Mouse (Mus musculus): ENCODE data around the gene Rictor.

DNA sequence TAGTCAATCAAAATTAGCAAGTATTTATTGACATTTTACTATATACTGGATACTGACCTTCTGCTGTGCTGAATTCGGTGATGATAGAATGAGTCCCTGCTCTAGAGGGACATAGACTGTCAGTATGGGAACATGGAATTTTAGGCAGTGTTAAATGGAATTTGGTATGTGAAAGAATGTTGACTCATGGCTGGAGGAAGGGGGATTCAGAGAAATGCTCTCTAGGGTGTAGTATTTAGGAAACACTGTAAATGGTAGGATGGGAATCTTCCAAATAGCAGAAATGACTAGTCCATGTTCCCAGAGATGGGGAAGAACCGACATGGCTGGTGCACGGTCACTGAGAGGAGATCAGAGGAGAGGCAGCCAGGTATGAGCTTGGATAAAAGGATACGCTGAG is 13.6 kb downstream of the Rictor start:
- TF ChIP-seq CTCF (IDR thresholded peaks at IDR 0.05; ENCODE audit: borderline replicate concordance, insufficient read depth, low read depth, low read length) (no peak), POLR2A (IDR thresholded peaks at IDR 0.05; ENCODE audit: borderline replicate concordance, insufficient read depth, low read length) (no peak)
